Mouse (Mus musculus) hindbrain, embryonic 13.5 days (tissue): ENCODE results near the gene Tesk2. TPM values are rescaled to one million over a fixed set of nuclear protein-coding genes. Genes with fewer than 3 reads are reported as not detected.

ENCODE experiments used
- ATAC-seq: fragments of 200-750 bp; cut with Nextera tagmentation; 2 replicates; pipeline ENCODE4 v1.8.0; 2017; ENCODE audit warnings: moderate TSS enrichment; ENCODE audit not compliant: low FRiP score
- H3K27ac ChIP-seq: fragments of 300-500 bp; sonication (generic); 2 replicates; pipeline ENCODE4 v1.5.1; 2015; ENCODE audit warnings: inconsistent platforms, mild to moderate bottlenecking, moderate library complexity
- H3K27me3 ChIP-seq: fragments of 300-500 bp; sonication (generic); 2 replicates; pipeline ENCODE4 v1.6.1; 2015; ENCODE audit warnings: mild to moderate bottlenecking, inconsistent platforms
- H3K36me3 ChIP-seq: fragments of 300-500 bp; sonication (generic); 2 replicates; pipeline ENCODE4 v1.6.1; 2015; ENCODE audit warnings: mild to moderate bottlenecking, inconsistent platforms
- H3K4me1 ChIP-seq: fragments of 300-500 bp; sonication (generic); replicated peaks from 2 replicates; pipeline ENCODE4 v1.6.1; 2015; ENCODE audit warnings: inconsistent platforms
- H3K4me2 ChIP-seq: fragments of 300-500 bp; sonication (generic); 2 replicates; pipeline ENCODE4 v1.6.1; 2015; ENCODE audit warnings: inconsistent platforms, mild to moderate bottlenecking, moderate library complexity
- H3K4me3 ChIP-seq: fragments of 300-500 bp; sonication (generic); 2 replicates; pipeline ENCODE4 v1.5.1; 2015; ENCODE audit warnings: mild to moderate bottlenecking, inconsistent platforms
- H3K9ac ChIP-seq: fragments of 300-500 bp; sonication (generic); 2 replicates; pipeline ENCODE4 v1.6.1; 2015; ENCODE audit warnings: mild to moderate bottlenecking, inconsistent platforms
- H3K9me3 ChIP-seq: fragments of 300-500 bp; sonication (generic); 2 replicates; pipeline ENCODE4 v1.6.1; 2016; ENCODE audit warnings: inconsistent platforms
- WGBS: fragments of 180-500 bp; shearing (Covaris S2); methylation state at CpG from one replicate; pipeline ENCODE4 v1.1.7; 2015; 5-methylcytosine and 5-hydroxymethylcytosine counted together
- polyA plus RNA-seq: library from polyadenylated mRNA; unstranded; fragments of >200 nt; fragmentation: Nextera tagmentation; extraction: Ambion mirVana; gene quantifications from 2 replicates; pipeline ENCODE4 v1.2.1, GENCODE M21; 2015

The Tesk2 gene
- polyA plus RNA-seq, 1 experiment from 2014 or later: 3.2 TPM

- Histone ChIP-seq H3K27me3 (no peaks in the 10 kb centered on the region), H3K4me1 (peaks cover 2% of the 10 kb centered on the region), H3K9me3 (no peaks in the 10 kb centered on the region), H3K4me2 (no peak overlapping the region), H3K36me3 (peaks cover 37% of the 10 kb centered on the region), H3K4me3 (no peak overlapping the region), H3K9ac (no peak overlapping the region), H3K27ac (no peak overlapping the region)
- ATAC-seq: no peak
- whole genome bisulfite sequencing: 91% methylated on average over 2 of the region's 2 CpGs
Measured at GRCm38 (mm10) chr4:116692146-116692545, 28.6 kb upstream of the Tesk2 start.

GRCm38 (mm10) chr4:116693785-116694184, 27.0 kb upstream of the Tesk2 start:
- no peak overlapping the region for H3K4me2 ChIP-seq
- peaks cover 45% of the 10 kb centered on the region for H3K36me3 ChIP-seq
- 83% methylated on average over 2 of the region's 2 CpGs for WGBS
- H3K9me3 ChIP-seq: no peaks in the 10 kb centered on the region
- no peaks in the 10 kb centered on the region for H3K27me3 ChIP-seq
- no peak overlapping the region for H3K9ac ChIP-seq
- H3K4me3 ChIP-seq: no peak overlapping the region
- no peak for ATAC-seq
- H3K4me1 ChIP-seq: no peaks in the 10 kb centered on the region
- H3K27ac ChIP-seq: no peak overlapping the region

DNA sequence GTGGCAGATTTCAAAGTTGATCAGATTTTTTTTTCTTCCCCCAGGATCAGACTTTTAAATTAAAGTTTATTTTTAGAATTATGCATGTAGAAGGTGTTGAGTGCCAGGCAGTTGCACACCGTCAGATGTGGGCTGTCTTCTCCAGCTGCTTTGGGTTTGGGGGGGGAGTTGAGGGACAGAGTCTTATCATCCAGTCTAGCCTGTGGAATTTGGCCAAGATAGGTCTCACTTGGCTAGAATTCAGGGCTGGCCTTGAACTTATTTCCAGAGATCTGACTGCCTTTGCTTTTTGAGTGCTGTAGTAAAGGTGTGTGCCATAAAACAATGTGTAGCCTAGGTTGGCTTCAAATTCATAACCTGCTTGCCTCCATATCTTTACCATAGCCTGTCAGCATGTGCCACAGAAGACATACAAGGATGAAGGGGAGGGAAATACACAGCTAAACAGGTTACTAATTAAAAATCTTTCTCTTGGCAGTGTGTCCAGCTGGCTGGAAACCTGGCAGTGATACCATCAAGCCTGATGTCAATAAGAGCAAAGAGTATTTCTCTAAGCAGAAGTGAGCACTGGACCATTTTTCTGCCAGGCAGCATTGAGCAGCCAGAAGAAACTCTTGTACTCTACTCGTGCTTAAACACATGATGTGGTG, 21.9 kb upstream of the Tesk2 start:
- no peak for ATAC-seq
- Histone ChIP-seq H3K9me3 (no peaks in the 10 kb centered on the region), H3K9ac (no peak overlapping the region), H3K27ac (no peak overlapping the region), H3K4me1 (no peaks in the 10 kb centered on the region), H3K4me3 (no peak overlapping the region), H3K36me3 (peaks cover 20% of the 10 kb centered on the region), H3K4me2 (no peak overlapping the region), H3K27me3 (no peaks in the 10 kb centered on the region)
- 93% methylated on average over 2 of the region's 2 CpGs for WGBS

- Histone ChIP-seq H3K4me1 (no peaks in the 10 kb centered on the region), H3K27ac (no peak overlapping the region), H3K4me3 (no peak overlapping the region), H3K9ac (no peak overlapping the region), H3K4me2 (no peak overlapping the region), H3K9me3 (no peaks in the 10 kb centered on the region), H3K27me3 (no peaks in the 10 kb centered on the region), H3K36me3 (peaks cover 13% of the 10 kb centered on the region)
- 90% methylated on average over 1 of the region's 1 CpGs for WGBS
- no peak for ATAC-seq
Measured at GRCm38 (mm10) chr4:116700964-116701363, 19.8 kb upstream of the Tesk2 start.

- H3K4me2 ChIP-seq: no peak overlapping the region
- peaks cover 10% of the 10 kb centered on the region for H3K4me1 ChIP-seq
- H3K9me3 ChIP-seq: no peaks in the 10 kb centered on the region
- no peaks in the 10 kb centered on the region for H3K27me3 ChIP-seq
- H3K9ac ChIP-seq: no peak overlapping the region
- 38% methylated on average over 6 of the region's 6 CpGs for WGBS
- no peak for ATAC-seq
- H3K4me3 ChIP-seq: no peak overlapping the region
- 0 out of 2 replicates have a peak, but pooled peaks cover 4% of the 10 kb centered on the region for H3K36me3 ChIP-seq
- H3K27ac ChIP-seq: no peak overlapping the region
Measured at GRCm38 (mm10) chr4:116703804-116704203, 16.9 kb upstream of the Tesk2 start.

DNA sequence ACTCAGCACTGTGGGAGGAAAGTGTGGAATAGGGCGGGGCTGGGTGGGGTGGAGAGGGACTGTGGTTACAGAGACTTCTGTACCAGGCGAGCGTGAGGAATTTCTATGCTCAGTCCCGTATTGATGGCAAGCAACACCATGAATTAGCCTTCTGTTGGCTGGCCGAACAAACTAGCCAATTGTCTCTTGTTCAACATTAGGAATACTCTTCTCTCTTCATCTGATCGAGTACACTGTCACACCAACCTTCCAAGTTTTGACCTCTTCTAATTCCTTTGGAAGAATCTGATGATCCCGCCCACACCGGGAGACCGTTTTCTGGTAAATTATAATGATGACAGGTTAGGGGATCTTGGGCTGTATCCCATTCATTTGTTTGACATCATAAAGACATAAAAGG, 13.1 kb upstream of the Tesk2 start:
- ATAC-seq: 0 out of 2 replicates have a peak, but pooled peaks have one; percentile 11
- peak overlapping the region; percentile 65 for H3K4me3 ChIP-seq
- 24% methylated on average over 9 of the region's 9 CpGs for WGBS
- peaks cover 19% of the 10 kb centered on the region for H3K4me1 ChIP-seq
- H3K27ac ChIP-seq: peak overlapping the region; percentile 67; the same call in 1 of the 2 replicates
- H3K9ac ChIP-seq: peak overlapping the region; percentile 69
- no peaks in the 10 kb centered on the region for H3K36me3 ChIP-seq
- H3K9me3 ChIP-seq: no peaks in the 10 kb centered on the region
- H3K27me3 ChIP-seq: no peaks in the 10 kb centered on the region
- peak overlapping the region; percentile 66 for H3K4me2 ChIP-seq

- ATAC-seq: peak; percentile 99
- H3K27ac ChIP-seq: peak within 1 kb of the TSS; percentile 67; the same call in 1 of the 2 replicates
- WGBS: under 1% methylated on average over 29 of the region's 29 CpGs
Measured at GRCm38 (mm10) chr4:116708201-116708764, 12.5 kb upstream of the Tesk2 start, which contains the start of the genes Mmachc and Ccdc163. Gene Mmachc, minus strand, starts transcription at chr4:116708406. Gene Ccdc163, plus strand, starts transcription at chr4:116708509.

DNA sequence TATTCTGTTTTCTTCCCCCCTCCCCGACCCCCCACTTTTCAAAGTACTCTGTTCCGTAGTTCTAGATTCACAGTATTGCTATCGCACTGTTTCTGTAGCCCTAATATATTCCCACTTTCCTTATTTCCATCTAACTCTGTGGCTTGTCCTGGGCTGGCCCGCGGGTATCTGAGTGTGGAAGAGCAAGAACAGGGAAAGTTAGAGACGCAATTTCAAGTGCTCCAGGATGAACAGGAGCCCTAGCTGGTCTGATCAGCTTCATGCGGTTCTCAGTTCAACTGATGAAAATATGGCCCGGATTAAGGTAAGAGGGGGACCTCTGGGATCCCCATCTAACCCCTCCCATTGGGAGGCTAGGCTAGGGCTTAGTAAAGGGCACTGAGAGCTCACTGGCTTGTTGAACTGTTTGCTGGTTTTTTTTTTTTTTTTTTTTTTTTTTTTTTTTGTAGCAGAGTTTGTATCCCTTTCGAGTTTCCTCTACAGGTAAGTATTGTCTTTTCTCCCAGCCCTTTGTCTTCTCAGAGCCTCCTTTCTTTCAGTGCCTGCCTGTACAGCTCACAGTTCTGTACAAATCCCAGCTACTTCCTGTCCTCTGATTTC, 11.9 kb upstream of the Tesk2 start:
- Histone ChIP-seq H3K36me3 (no peaks in the 10 kb centered on the region), H3K27ac (no peak overlapping the region), H3K4me1 (peaks cover 19% of the 10 kb centered on the region), H3K9ac (peak overlapping the region; percentile 59; the same call in 1 of the 2 replicates), H3K9me3 (no peaks in the 10 kb centered on the region), H3K27me3 (no peaks in the 10 kb centered on the region), H3K4me3 (peak overlapping the region; percentile 65), H3K4me2 (peak overlapping the region; percentile 67)
- peak; percentile 21 for ATAC-seq
- WGBS: 11% methylated on average over 9 of the region's 9 CpGs

More at GRCm38 (mm10) chr4:116708201-116708764, 12.5 kb upstream of the Tesk2 start, which contains the start of the genes Mmachc and Ccdc163:
- Histone ChIP-seq H3K9ac (peak within 1 kb of the TSS; percentile 69), H3K36me3 (no peaks in the 10 kb centered on the region), H3K4me2 (peak within 1 kb of the TSS; percentile 67), H3K4me1 (peaks cover 19% of the 10 kb centered on the region), H3K9me3 (no peaks in the 10 kb centered on the region), H3K4me3 (peak within 1 kb of the TSS; percentile 65), H3K27me3 (no peaks in the 10 kb centered on the region)

GRCm38 (mm10) chr4:116710154-116710553, 10.6 kb upstream of the Tesk2 start:
- 98% methylated on average over 2 of the region's 2 CpGs for WGBS
- H3K4me2 ChIP-seq: no peak overlapping the region
- peaks cover 19% of the 10 kb centered on the region for H3K4me1 ChIP-seq
- H3K4me3 ChIP-seq: no peak overlapping the region
- no peaks in the 10 kb centered on the region for H3K27me3 ChIP-seq
- no peak for ATAC-seq
- no peaks in the 10 kb centered on the region; the same call in 1 of the 2 replicates for H3K36me3 ChIP-seq
- H3K9me3 ChIP-seq: no peaks in the 10 kb centered on the region
- H3K9ac ChIP-seq: no peak overlapping the region; the same call in 1 of the 2 replicates
- no peak overlapping the region for H3K27ac ChIP-seq

DNA sequence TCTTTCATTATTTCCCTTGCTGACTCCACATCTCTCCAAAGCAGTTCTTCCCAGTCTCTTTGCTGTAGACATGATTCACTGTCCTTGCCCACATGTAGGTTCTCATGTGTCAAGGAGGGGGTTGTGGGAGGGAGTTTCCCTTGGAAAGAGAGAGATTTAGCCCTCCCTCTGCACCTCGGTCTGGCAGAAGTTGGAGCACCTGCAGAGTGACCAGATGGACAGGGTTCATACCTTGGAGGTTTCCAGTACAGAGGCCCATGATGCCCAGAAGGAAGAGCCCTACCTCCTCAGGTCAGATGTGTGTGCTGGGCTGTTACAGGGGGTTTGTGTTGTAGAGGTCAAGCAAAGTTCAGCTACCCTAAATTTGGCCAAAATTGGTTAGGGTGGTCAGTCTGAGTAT, 8.2 kb upstream of the Tesk2 start:
- Histone ChIP-seq H3K4me2 (no peak overlapping the region), H3K4me3 (no peak overlapping the region), H3K9ac (no peak overlapping the region), H3K27ac (no peak overlapping the region), H3K4me1 (peaks cover 12% of the 10 kb centered on the region), H3K27me3 (no peaks in the 10 kb centered on the region), H3K9me3 (no peaks in the 10 kb centered on the region), H3K36me3 (no peaks in the 10 kb centered on the region; the same call in 1 of the 2 replicates)
- ATAC-seq: no peak
- 89% methylated on average over 1 of the region's 1 CpGs for WGBS

- WGBS: 19% methylated on average over 3 of the region's 3 CpGs
- Histone ChIP-seq H3K4me1 (peaks cover 13% of the 10 kb centered on the region), H3K36me3 (no peaks in the 10 kb centered on the region; the same call in 1 of the 2 replicates), H3K9me3 (no peaks in the 10 kb centered on the region), H3K4me2 (no peak overlapping the region), H3K9ac (no peak overlapping the region), H3K4me3 (no peak overlapping the region), H3K27me3 (peaks cover 2% of the 10 kb centered on the region; the same call in 1 of the 2 replicates), H3K27ac (no peak overlapping the region)
- no peak for ATAC-seq
Measured at GRCm38 (mm10) chr4:116719396-116719795, 1.4 kb upstream of the Tesk2 start.

- WGBS: under 1% methylated on average over 28 of the region's 29 CpGs
- ATAC-seq: no peak; the same call in 1 of the 2 replicates
- H3K9ac ChIP-seq: peak overlapping the region; percentile 84
Measured at GRCm38 (mm10) chr4:116721098-116721628, 415 bp downstream of the Tesk2 start.

More at GRCm38 (mm10) chr4:116721098-116721628, 415 bp downstream of the Tesk2 start:
- peak overlapping the region; percentile 70 for H3K27ac ChIP-seq
- no peaks in the 10 kb centered on the region for H3K36me3 ChIP-seq
- peaks cover 2% of the 10 kb centered on the region; the same call in 1 of the 2 replicates for H3K27me3 ChIP-seq
- peak overlapping the region; percentile 84 for H3K4me3 ChIP-seq
- peak overlapping the region; percentile 92 for H3K4me2 ChIP-seq
- H3K4me1 ChIP-seq: peaks cover 13% of the 10 kb centered on the region
- H3K9me3 ChIP-seq: no peaks in the 10 kb centered on the region
